In the genomic region with DNA sequence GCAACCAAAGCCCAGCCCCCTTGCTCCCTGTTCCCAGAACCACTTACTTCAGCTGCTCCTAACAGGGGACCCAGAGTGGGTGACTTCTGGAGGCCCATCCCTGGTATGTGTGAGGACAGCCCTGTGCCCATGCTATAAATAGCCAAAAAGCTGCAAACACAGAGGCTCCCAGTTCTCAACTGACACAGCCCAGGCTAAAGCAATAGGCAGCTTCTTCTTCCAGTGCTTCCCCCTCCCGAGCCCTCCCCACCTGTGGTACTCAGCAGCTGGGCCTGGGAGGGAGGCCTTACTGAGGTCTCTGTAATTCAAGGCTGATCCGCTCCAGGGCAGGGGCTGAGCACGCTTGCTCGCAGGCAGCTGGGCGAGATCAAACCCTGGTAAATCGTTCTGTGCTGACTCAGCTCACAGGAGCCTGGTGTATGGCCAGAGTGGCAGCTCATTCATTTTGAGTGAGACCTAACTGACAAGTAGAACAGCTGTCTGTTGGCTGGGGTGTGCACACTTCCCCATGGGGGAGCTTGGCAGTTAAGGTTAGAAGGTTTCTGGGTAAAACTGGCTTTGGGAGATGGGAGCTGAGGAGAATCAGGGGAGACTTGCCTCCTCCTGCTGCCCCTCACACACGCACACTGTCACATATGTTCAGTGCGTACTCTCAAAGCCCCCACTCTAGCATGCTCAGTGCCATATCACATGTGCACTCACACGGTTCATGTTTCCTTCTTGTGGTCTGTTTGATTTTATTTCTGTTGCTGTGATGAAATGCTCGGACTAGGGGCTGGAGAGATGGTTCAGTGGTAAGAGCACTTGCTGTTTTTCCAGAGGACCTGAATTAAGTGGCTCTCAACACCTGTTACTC, we compare ENCODE assay signal across 8 mouse cellular contexts. TPM values are rescaled to one million over a fixed set of nuclear protein-coding genes. Genes with fewer than 3 reads are reported as not detected.
A peak's percentile ranks its signal among the peaks of the same experiment; 100 is the strongest.
DNase-seq lines count a peak whose midpoint lies in the region; ATAC-seq lines count a peak whose summit lies in the region.

No protein-coding gene starts in this region.

- H3K27me3 ChIP-seq in forebrain, embryonic 11.5 days (ENCODE audit: control insufficient read depth, insufficient read depth, low read length) = no peaks in the 10 kb centered on the region
- H3K27me3 ChIP-seq in heart, embryonic 13.5 days (replicated peaks) = no peaks in the 10 kb centered on the region
- no peaks in the 10 kb centered on the region for H3K27me3 ChIP-seq in midbrain, embryonic 12.5 days

- H3K9me3 ChIP-seq in forebrain, embryonic 11.5 days (ENCODE audit: control insufficient read depth, low read length) = no peaks in the 10 kb centered on the region
- no peaks in the 10 kb centered on the region for H3K9me3 ChIP-seq in heart, embryonic 13.5 days
- H3K9me3 ChIP-seq in midbrain, embryonic 12.5 days = no peaks in the 10 kb centered on the region

- no peaks in the 10 kb centered on the region for H3K36me3 ChIP-seq in forebrain, embryonic 11.5 days (ENCODE audit: control insufficient read depth, insufficient read depth, low read length)
- H3K36me3 ChIP-seq in heart, embryonic 13.5 days = peaks cover 12% of the 10 kb centered on the region; the same call in 1 of the 2 replicates
- H3K36me3 ChIP-seq in midbrain, embryonic 12.5 days = 0 out of 2 replicates have a peak, but pooled peaks cover 11% of the 10 kb centered on the region

- no peak overlapping the region for H3K4me2 ChIP-seq in forebrain, embryonic 11.5 days (ENCODE audit: low read depth, low read length, severe bottlenecking)
- H3K4me2 ChIP-seq in heart, embryonic 13.5 days = peak overlapping the region; percentile 48
- H3K4me2 ChIP-seq in midbrain, embryonic 12.5 days (replicated peaks) = no peak overlapping the region

- 65% methylated on average over 10 of the region's 10 CpGs for WGBS in forebrain, embryonic 11.5 days
- 34% methylated on average over 10 of the region's 10 CpGs for WGBS in heart, embryonic 13.5 days
- 64% methylated on average over 10 of the region's 10 CpGs for WGBS in midbrain, embryonic 12.5 days

- peak; percentile 38 for DNase-seq in 3134 (ENCODE audit: extremely low read depth, insufficient read length, low spot score)
- DNase-seq in NIH3T3 (ENCODE audit: low read depth) = peak; percentile 77
- DNase-seq in forebrain, embryonic 11.5 days (ENCODE audit: low spot score) = peak; percentile 64
- DNase-seq in left cerebral cortex, postnatal 25 days (ENCODE audit: low spot score in 2 of 2) = peak; percentile 49 to 73
- peak; percentile 61 for DNase-seq in telencephalon, adult 2 months (ENCODE audit: low read depth, low spot score)

- H3K4me1 ChIP-seq in forebrain, embryonic 11.5 days (replicated peaks; ENCODE audit: control insufficient read depth, insufficient read depth, low read length) = no peaks in the 10 kb centered on the region
- H3K4me1 ChIP-seq in heart, embryonic 13.5 days = peaks cover 40% of the 10 kb centered on the region
- peaks cover 7% of the 10 kb centered on the region for H3K4me1 ChIP-seq in midbrain, embryonic 12.5 days

- H3K9ac ChIP-seq in forebrain, embryonic 11.5 days (ENCODE audit: low read length) = no peak overlapping the region
- peak overlapping the region; percentile 67 for H3K9ac ChIP-seq in heart, embryonic 13.5 days
- no peak overlapping the region for H3K9ac ChIP-seq in midbrain, embryonic 12.5 days (replicated peaks)

- intact Hi-C loops in left cerebral cortex, postnatal 25 days (cut with DNase I) = no loop called here

- H3K4me3 ChIP-seq in forebrain, embryonic 11.5 days (ENCODE audit: low read depth, low read length) = no peak overlapping the region
- H3K4me3 ChIP-seq in heart, embryonic 13.5 days = 0 out of 2 replicates have a peak overlapping the region, but pooled peaks have one; percentile 6
- H3K4me3 ChIP-seq in midbrain, embryonic 12.5 days = no peak overlapping the region

- ATAC-seq in forebrain, embryonic 11.5 days (replicated peaks; ENCODE audit: low FRiP score) = no peak
- peak; percentile 60; the same call in 1 of the 2 replicates for ATAC-seq in heart, embryonic 13.5 days (ENCODE audit: extremely low read depth, insufficient number of reproducible peaks, low FRiP score, low TSS enrichment)
- ATAC-seq in midbrain, embryonic 12.5 days (ENCODE audit: low FRiP score, low read depth) = peak; percentile 52; the same call in 1 of the 2 replicates
- no peak for ATAC-seq in cerebellum, adult (ENCODE audit: insufficient number of reproducible peaks, low FRiP score, low TSS enrichment)

- no peak overlapping the region for H3K27ac ChIP-seq in forebrain, embryonic 11.5 days (ENCODE audit: low read depth, low read length)
- peak overlapping the region; percentile 87 for H3K27ac ChIP-seq in heart, embryonic 13.5 days (replicated peaks)
- no peak overlapping the region for H3K27ac ChIP-seq in midbrain, embryonic 12.5 days (replicated peaks)

RNA-seq across cellular contexts. Expression of gene Reep1, which starts 49.9 kb away (rescaled TPM):
- 44.7 and 47.3 TPM in 2 replicates for polyA plus RNA-seq in forebrain, embryonic 11.5 days (2014; fragmentation: Nextera tagmentation; extraction: Ambion mirVana)
- 17.9 and 18.6 TPM in 2 replicates for polyA plus RNA-seq in heart, embryonic 13.5 days (2015; fragmentation: Nextera tagmentation; extraction: Ambion mirVana)
- total RNA-seq in left cerebral cortex, postnatal 25 days (2021) = 10 to 100 TPM; 96.9 to 98.7 TPM
- polyA plus RNA-seq in midbrain, embryonic 12.5 days (2016; fragmentation: Nextera tagmentation; extraction: Ambion mirVana) = 86.3 and 97.4 TPM in 2 replicates

Comparison
In these comparisons a context has a peak if more than half of its experiments do, and no peak if none do; other contexts are left out.
1. ATAC-seq: peak in heart, embryonic 13.5 days (single experiment) and midbrain, embryonic 12.5 days (single experiment); none in forebrain, embryonic 11.5 days (single experiment) and cerebellum, adult (single experiment).
2. Peak in every context shown above with its lines, with median percentiles within 50 percentile points of each other: DNase-seq.